16 mouse cellular contexts compared by ENCODE assay signal in genomic region chr15:83299916-83300582, GRCm38 (mm10). TPM values are rescaled to one million over a fixed set of nuclear protein-coding genes. Genes with fewer than 3 reads are reported as not detected.
DNase-seq lines count a peak whose midpoint lies in the region; ATAC-seq lines count a peak whose summit lies in the region.
"Had no signal": no experiment of that assay in that cellular context is flagged by ENCODE, and none has a peak within 500 bp of the region (broad histone marks: within the 10 kb centered on the region; RNA-seq: fewer than 3 reads in every experiment).

No protein-coding gene starts in this region.

- H3K4me1 ChIP-seq in hindbrain, embryonic 14.5 days (replicated peaks; ENCODE audit: control insufficient read depth, insufficient read depth, low read length) = no peaks in the 10 kb centered on the region
- peaks cover 5% of the 10 kb centered on the region for H3K4me1 ChIP-seq in hindbrain, embryonic 12.5 days
- H3K4me1 ChIP-seq in brown adipose tissue, adult 24 weeks (ENCODE audit: control insufficient read depth, insufficient read depth, insufficient read length, low read length) = peaks cover 32% of the 10 kb centered on the region

- no peak overlapping the region for H3K4me2 ChIP-seq in hindbrain, embryonic 14.5 days (replicated peaks)
- no peak overlapping the region for H3K4me2 ChIP-seq in hindbrain, embryonic 12.5 days (replicated peaks)
- H3K4me2 ChIP-seq: embryonic facial prominence, embryonic 12.5 days; heart, embryonic 15.5 days had no signal

- no peaks in the 10 kb centered on the region for H3K27me3 ChIP-seq in hindbrain, embryonic 14.5 days (ENCODE audit: control insufficient read depth, insufficient read depth, low read length)
- H3K27me3 ChIP-seq in hindbrain, embryonic 12.5 days = no peaks in the 10 kb centered on the region
- H3K27me3 ChIP-seq: embryonic facial prominence, embryonic 12.5 days; heart, embryonic 15.5 days had no signal

- H3K9ac ChIP-seq in hindbrain, embryonic 14.5 days = no peak overlapping the region
- no peak overlapping the region for H3K9ac ChIP-seq in hindbrain, embryonic 12.5 days
- H3K9ac ChIP-seq: embryonic facial prominence, embryonic 12.5 days; heart, embryonic 15.5 days had no signal

- DNase-seq in hindbrain, embryonic 14.5 days (ENCODE audit: low spot score) = no peak
- DNase-seq in kidney, postnatal 14 days = peak; percentile 41
- peak; percentile 57 for DNase-seq in lung, postnatal 10 days
- DNase-seq in right cerebral cortex, postnatal 25 days = no peak
- no peak for DNase-seq in gastrocnemius, postnatal 14 days
- DNase-seq in heart, adult 8-10 months (ENCODE audit: low spot score) = no peak
- DNase-seq: cerebellum, adult 9-10 months; gastrocnemius, postnatal 10 days; layer of hippocampus, adult 9-11 months had no signal

- WGBS in hindbrain, embryonic 14.5 days = 60% methylated on average over 10 of the region's 10 CpGs
- 55% methylated on average over 10 of the region's 10 CpGs for WGBS in hindbrain, embryonic 12.5 days

- no peak overlapping the region for H3K4me3 ChIP-seq in hindbrain, embryonic 14.5 days (replicated peaks; ENCODE audit: low read length)
- H3K4me3 ChIP-seq in hindbrain, embryonic 12.5 days = no peak overlapping the region
- no peak overlapping the region for H3K4me3 ChIP-seq in brown adipose tissue, adult 24 weeks (ENCODE audit: insufficient read depth, low read depth, low read length)
- H3K4me3 ChIP-seq: embryonic facial prominence, embryonic 12.5 days; forebrain, embryonic 10.5 days; heart, embryonic 15.5 days had no signal

- intact Hi-C loops in gastrocnemius, postnatal 14 days (cut with DNase I; ENCODE audit: low total_unique reads) = no loop called here

- no peak for ATAC-seq in hindbrain, embryonic 14.5 days (ENCODE audit: low FRiP score)
- no peak for ATAC-seq in hindbrain, embryonic 12.5 days (ENCODE audit: low FRiP score)

- no peaks in the 10 kb centered on the region for H3K9me3 ChIP-seq in hindbrain, embryonic 14.5 days (ENCODE audit: control insufficient read depth, low read length)
- no peaks in the 10 kb centered on the region for H3K9me3 ChIP-seq in hindbrain, embryonic 12.5 days (replicated peaks)
- H3K9me3 ChIP-seq: embryonic facial prominence, embryonic 12.5 days; forebrain, embryonic 10.5 days; heart, embryonic 15.5 days had no signal

- peaks cover 32% of the 10 kb centered on the region for H3K36me3 ChIP-seq in hindbrain, embryonic 14.5 days (replicated peaks; ENCODE audit: control insufficient read depth, insufficient read depth)
- H3K36me3 ChIP-seq in hindbrain, embryonic 12.5 days = peaks cover 36% of the 10 kb centered on the region
- H3K36me3 ChIP-seq: forebrain, embryonic 10.5 days had no signal

- 0 out of 2 replicates have a peak overlapping the region, but pooled peaks have one; percentile 9 for H3K27ac ChIP-seq in hindbrain, embryonic 14.5 days
- no peak overlapping the region for H3K27ac ChIP-seq in hindbrain, embryonic 12.5 days
- peak overlapping the region; percentile 23 for H3K27ac ChIP-seq in brown adipose tissue, adult 24 weeks (replicated peaks; ENCODE audit: low read depth, low read length)
- H3K27ac ChIP-seq: embryonic facial prominence, embryonic 12.5 days; forebrain, embryonic 10.5 days; heart, embryonic 15.5 days had no signal

RNA-seq across cellular contexts. Expression of gene A4galt, which starts 48.5 kb away (rescaled TPM):
- polyA plus RNA-seq in hindbrain, embryonic 14.5 days (2014; fragmentation: Nextera tagmentation; extraction: Ambion mirVana) = 2.3 and 4.2 TPM in 2 replicates
- polyA plus RNA-seq in hindbrain, embryonic 12.5 days (2016; fragmentation: Nextera tagmentation; extraction: Ambion mirVana) = 2.0 and 2.2 TPM in 2 replicates
- 2.9 TPM in 2 replicates for polyA plus RNA-seq in brown adipose tissue, adult 24 weeks (2012; ENCODE audit: insufficient read depth, insufficient read length, missing spikeins)
- 1 to 10 TPM; 5.7 to 7.4 TPM for total RNA-seq in gastrocnemius, postnatal 14 days (2021)
- total RNA-seq in heart, adult 8-10 months (2022) = 1 to 10 TPM; 4.2 to 8.7 (median 5.8) TPM
- total RNA-seq: neutrophil, adult 5-6 weeks had no signal
- polyA plus RNA-seq: limb, embryonic 11.5 days had no signal

RNA-seq across cellular contexts. Expression of gene Arfgap3, which starts 50.0 kb away (rescaled TPM):
- 38.4 and 43.2 TPM in 2 replicates for polyA plus RNA-seq in hindbrain, embryonic 14.5 days (2014; fragmentation: Nextera tagmentation; extraction: Ambion mirVana)
- 44.2 and 51.1 TPM in 2 replicates for polyA plus RNA-seq in hindbrain, embryonic 12.5 days (2016; fragmentation: Nextera tagmentation; extraction: Ambion mirVana)
- polyA plus RNA-seq in brown adipose tissue, adult 24 weeks (2012; ENCODE audit: insufficient read depth, insufficient read length, missing spikeins) = 6.4 and 12.2 TPM in 2 replicates
- total RNA-seq in gastrocnemius, postnatal 14 days (2021) = 10 to 100 TPM in 1 of 2 experiments, 1 to 10 TPM in 1; 9.7 to 10.0 TPM
- 10 to 100 TPM; 10.2 to 11.8 (median 11.1) TPM for total RNA-seq in heart, adult 8-10 months (2022)

Comparison
In these comparisons a context has a peak if more than half of its experiments do, and no peak if none do; other contexts are left out.
1. DNase-seq: peak in kidney, postnatal 14 days (single experiment) and lung, postnatal 10 days (single experiment); none in hindbrain, embryonic 14.5 days (single experiment), right cerebral cortex, postnatal 25 days (single experiment), gastrocnemius, postnatal 14 days (single experiment) and heart, adult 8-10 months (single experiment).